Mouse (Mus musculus): ENCODE measurements around the gene Ddx23. TPM values are rescaled to one million over a fixed set of nuclear protein-coding genes. Genes with fewer than 3 reads are reported as not detected.

Gene Ddx23
- 20.6 and 21.0 TPM in 2 replicates for polyA plus RNA-seq (2015; fragmentation: Nextera tagmentation; extraction: Ambion mirVana)

DNA sequence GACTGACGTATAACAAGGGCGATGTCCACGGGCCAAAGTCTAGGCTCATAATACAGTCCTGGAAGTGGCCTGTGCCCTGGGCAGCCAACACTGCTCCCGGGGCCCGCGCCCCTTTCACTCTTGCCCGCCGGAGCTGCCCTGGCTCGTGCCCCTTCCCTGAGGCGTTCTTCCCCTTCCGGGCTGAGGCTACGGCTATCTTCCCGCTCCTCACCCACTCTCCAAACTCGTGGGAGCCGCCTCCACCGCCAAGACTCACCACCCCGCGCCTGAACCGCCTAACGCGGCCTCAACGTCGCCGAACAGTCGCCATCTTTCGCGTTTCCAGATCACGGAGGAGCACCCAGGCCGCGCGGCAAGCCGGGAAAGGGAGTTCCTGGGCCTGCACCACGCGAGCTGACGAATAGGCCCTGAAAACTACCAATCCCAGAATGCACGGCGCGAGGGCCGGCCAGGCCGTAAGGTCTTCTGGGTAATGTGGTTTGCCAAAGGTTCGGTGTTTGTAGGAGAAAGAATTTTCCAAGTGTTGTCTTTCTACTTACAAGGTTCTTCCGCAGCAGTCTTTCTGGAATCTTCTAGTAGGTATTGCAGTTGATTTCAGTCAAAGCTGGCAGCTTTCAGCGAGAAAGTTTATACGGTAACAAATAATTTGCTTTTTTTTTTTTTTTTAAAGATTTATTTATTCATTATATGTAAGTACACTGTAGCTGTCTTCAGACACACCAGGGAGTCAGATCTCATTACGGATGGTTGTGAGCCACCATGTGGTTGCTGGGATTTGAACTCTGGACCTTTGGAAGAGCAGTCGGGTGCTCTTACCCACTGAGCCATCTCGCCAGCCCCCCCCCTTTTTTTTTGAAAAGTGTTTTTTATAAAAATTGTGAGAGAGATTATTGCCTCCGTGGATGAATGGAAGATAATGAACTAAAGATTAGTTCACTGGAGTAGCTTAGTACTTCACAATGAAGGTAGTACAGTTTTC lies at the start of gene Ddx23:
Ddx23 (minus strand) TSS at position 328 of the 979 bp plus-strand sequence.
- peak within 1 kb of the TSS; percentile 71 for H3K4me3 ChIP-seq (replicated peaks)
- H3K9me3 ChIP-seq (replicated peaks): no peaks in the 10 kb centered on the region
- peaks cover 12% of the 10 kb centered on the region for H3K36me3 ChIP-seq
- peak; percentile 97 for ATAC-seq (ENCODE audit: low FRiP score)
- H3K9ac ChIP-seq (replicated peaks): peak within 1 kb of the TSS; percentile 67
- H3K4me1 ChIP-seq: peaks cover 10% of the 10 kb centered on the region
- 4% methylated on average over 48 of the region's 48 CpGs for WGBS
- H3K27ac ChIP-seq (replicated peaks): peak within 1 kb of the TSS; percentile 93
- H3K4me2 ChIP-seq: peak within 1 kb of the TSS; percentile 82
- H3K27me3 ChIP-seq (replicated peaks): no peaks in the 10 kb centered on the region

DNA sequence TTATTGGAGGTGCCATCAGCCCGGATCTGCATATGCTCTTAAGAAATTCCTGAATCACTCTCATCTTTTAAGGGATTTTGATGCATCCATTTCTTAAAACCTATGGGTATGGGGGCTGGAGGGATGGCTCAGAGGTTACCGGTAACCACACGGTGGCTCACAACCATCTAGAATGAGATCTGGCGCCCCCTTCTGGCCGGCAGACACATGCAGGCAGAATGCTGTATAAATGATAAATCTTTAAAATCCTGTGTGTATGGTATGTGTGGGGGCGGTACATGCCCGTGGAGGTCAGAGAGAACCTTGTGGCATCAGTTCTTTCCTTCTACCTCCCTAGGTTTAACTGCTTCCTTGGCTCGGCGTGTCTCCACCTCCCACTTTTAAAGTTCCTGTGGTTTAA lies 47.7 kb upstream of the Ddx23 start:
- H3K36me3 ChIP-seq: no peaks in the 10 kb centered on the region
- H3K4me3 ChIP-seq (replicated peaks): no peak overlapping the region
- peaks cover 12% of the 10 kb centered on the region for H3K4me1 ChIP-seq
- WGBS: 15% methylated on average over 9 of the region's 9 CpGs
- ATAC-seq (ENCODE audit: low FRiP score): no peak
- no peak overlapping the region for H3K27ac ChIP-seq (replicated peaks)
- no peaks in the 10 kb centered on the region for H3K9me3 ChIP-seq (replicated peaks)
- H3K27me3 ChIP-seq (replicated peaks): peaks cover 6% of the 10 kb centered on the region; the same call in 1 of the 2 replicates
- H3K9ac ChIP-seq (replicated peaks): no peak overlapping the region
- H3K4me2 ChIP-seq: no peak overlapping the region

DNA sequence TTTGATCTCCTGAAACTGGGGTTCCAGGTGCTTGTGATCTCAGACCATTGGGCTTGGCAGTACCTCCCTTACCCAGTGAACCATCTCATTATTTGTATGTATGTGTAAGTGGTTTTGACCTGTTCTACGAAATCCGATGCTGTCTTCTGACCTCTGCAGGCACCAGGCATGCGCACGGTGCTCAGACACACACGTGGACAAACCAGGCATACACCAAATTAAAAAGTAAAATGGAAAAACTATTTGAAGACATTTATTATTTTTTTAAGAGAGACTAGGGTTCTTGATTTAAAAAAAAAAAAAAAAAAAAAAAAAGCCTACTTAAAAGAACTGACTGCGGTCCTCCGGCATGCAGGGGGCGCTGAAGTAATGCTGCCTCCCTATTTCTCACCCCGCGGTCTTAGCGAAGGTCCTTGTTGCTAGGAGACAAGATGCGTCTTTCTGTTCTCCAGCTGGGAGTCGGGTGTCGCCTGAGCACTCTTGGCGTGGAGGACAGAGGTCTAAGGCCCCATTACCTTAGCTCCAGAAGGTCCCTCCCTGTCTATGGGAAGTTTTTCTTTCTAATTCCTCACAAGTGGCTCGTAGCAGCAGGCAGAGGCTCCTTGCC lies 45.2 kb upstream of the Ddx23 start, which contains the start of gene Ccdc65:
Ccdc65 (plus strand) TSS at position 442 of the 607 bp plus-strand sequence.
- WGBS: 21% methylated on average over 16 of the region's 16 CpGs
- H3K4me1 ChIP-seq: peaks cover 12% of the 10 kb centered on the region
- H3K27me3 ChIP-seq (replicated peaks): peaks cover 11% of the 10 kb centered on the region
- H3K9ac ChIP-seq (replicated peaks): peak within 1 kb of the TSS; percentile 44
- peak; percentile 66; the same call in 1 of the 2 replicates for ATAC-seq (ENCODE audit: low FRiP score)
- no peaks in the 10 kb centered on the region for H3K9me3 ChIP-seq (replicated peaks)
- H3K36me3 ChIP-seq: no peaks in the 10 kb centered on the region
- no peak within 1 kb of the TSS for H3K27ac ChIP-seq (replicated peaks)
- H3K4me3 ChIP-seq (replicated peaks): peak within 1 kb of the TSS; percentile 44
- H3K4me2 ChIP-seq: peak within 1 kb of the TSS; percentile 66

DNA sequence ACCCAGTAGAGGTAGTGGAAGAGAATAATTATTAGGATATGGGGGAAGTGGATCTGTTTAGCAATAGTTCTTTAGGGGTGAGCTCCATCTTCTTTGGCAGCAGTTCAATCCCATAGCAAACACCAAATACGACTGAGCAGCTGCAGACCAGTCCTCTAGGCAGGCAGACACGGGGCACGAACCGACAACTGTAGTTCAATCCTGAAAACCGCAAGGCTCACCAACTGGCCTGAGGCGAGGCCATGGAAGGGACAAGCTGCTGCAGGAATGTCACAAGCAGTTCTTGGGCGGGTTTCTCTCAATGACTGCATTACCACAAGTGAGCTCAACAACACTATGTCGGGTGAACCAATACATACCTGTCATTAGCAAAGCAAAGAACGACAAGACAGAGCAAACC lies 41.6 kb upstream of the Ddx23 start:
- no peak overlapping the region for H3K9ac ChIP-seq (replicated peaks)
- H3K4me3 ChIP-seq (replicated peaks): no peak overlapping the region
- WGBS: 70% methylated on average over 9 of the region's 9 CpGs
- H3K4me2 ChIP-seq: no peak overlapping the region
- H3K4me1 ChIP-seq: peaks cover 16% of the 10 kb centered on the region
- no peak for ATAC-seq (ENCODE audit: low FRiP score)
- no peaks in the 10 kb centered on the region for H3K36me3 ChIP-seq
- H3K27ac ChIP-seq (replicated peaks): no peak overlapping the region
- no peaks in the 10 kb centered on the region for H3K9me3 ChIP-seq (replicated peaks)
- H3K27me3 ChIP-seq (replicated peaks): peaks cover 32% of the 10 kb centered on the region

DNA sequence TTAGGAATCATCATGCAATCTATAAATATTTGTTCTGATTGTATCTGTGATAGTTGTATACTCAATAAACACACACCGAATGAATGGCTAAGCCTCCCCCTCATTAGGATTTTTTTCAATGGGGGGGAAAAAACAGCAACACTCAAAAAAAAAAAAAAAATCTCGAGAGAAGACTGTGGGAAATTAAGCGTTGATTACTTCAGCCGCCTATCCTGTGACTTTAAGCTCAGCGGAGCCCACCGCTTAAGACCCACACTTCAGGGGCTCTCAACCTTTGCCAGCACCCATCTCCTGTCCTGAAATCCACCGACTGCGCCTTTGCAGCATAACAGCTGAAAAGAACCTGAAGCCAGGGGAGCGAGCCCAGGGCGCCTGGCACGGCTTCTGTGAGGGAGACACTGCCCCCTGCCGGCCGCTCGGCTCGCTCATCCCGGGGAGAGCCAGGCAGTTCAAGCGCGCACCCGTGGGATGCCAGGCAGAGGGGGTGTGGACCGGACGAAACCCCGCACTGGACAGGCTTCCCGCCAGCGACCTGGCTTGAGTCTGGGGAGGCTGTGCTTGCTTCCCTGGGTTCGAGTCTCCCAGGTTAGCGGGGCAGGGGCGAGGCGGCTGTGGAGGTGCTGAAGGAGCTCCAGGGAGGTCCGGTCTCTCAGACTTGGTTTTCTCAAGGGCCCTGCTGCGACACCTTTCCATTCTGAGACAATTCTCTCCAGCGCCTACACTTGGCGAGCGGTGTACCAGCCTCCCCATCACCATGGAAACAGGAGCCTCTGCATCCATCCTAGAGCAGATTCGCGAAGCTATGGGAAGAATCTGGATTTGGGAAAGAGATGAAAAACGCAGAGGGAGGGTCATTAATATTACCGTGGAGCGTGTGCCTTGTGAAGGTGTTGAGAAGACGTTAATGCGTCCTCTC lies 36.8 kb upstream of the Ddx23 start:
- Histone ChIP-seq H3K9me3 (replicated peaks) (no peaks in the 10 kb centered on the region), H3K27me3 (replicated peaks) (peaks cover 26% of the 10 kb centered on the region), H3K27ac (replicated peaks) (peak overlapping the region; percentile 78), H3K9ac (replicated peaks) (peak overlapping the region; percentile 55), H3K4me2 (peak overlapping the region; percentile 82), H3K4me3 (replicated peaks) (peak overlapping the region; percentile 53), H3K4me1 (peaks cover 16% of the 10 kb centered on the region; the same call in 1 of the 2 replicates), H3K36me3 (no peaks in the 10 kb centered on the region)
- ATAC-seq (ENCODE audit: low FRiP score): peak; percentile 91
- 4% methylated on average over 40 of the region's 40 CpGs for WGBS

DNA sequence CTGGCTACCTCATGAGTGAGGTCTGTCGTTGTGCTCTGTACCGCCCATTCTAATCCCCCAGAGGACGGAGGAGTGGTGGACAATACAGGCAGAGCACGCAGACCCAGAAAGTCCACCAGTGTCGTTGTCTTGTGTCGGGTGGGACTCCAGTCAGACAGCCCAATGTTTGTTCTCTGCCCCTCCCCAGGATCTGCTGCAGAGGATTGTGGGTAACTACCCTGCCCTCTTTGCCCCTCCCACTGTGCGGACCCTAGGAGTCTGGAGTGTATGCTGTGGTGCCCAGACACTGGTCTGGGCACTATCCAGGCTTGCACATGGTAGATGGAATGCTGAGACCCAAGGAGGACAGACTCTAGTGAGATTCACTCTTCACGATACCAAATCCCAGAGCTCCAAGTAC lies 33.5 kb upstream of the Ddx23 start:
- no peaks in the 10 kb centered on the region for H3K36me3 ChIP-seq
- H3K4me3 ChIP-seq (replicated peaks): no peak overlapping the region
- 48% methylated on average over 8 of the region's 8 CpGs for WGBS
- no peak for ATAC-seq (ENCODE audit: low FRiP score)
- H3K4me1 ChIP-seq: peaks cover 27% of the 10 kb centered on the region
- H3K9me3 ChIP-seq (replicated peaks): no peaks in the 10 kb centered on the region
- H3K4me2 ChIP-seq: no peak overlapping the region
- no peak overlapping the region for H3K9ac ChIP-seq (replicated peaks)
- H3K27me3 ChIP-seq (replicated peaks): peaks cover 7% of the 10 kb centered on the region
- no peak overlapping the region for H3K27ac ChIP-seq (replicated peaks)

DNA sequence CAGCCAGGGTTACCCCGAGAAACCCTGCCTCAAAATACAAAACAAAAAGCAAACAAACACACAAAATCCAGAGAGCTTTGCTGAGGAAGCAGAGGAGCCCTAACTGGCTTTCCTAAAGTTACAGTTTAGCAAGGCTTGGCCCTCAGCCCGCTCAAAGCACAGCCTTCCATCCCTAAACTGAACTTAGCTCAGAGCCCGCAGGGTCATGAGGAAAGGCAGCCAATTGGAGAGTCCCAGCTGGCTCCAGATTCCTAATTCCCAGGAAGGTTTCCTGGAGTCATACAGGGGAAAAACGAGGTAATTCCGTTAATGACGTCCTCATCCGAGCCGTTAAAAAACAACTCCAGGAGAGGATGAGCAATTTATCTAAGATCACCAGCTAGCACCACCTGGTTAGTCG lies 33.0 kb upstream of the Ddx23 start:
- Histone ChIP-seq H3K4me3 (replicated peaks) (no peak overlapping the region), H3K9ac (replicated peaks) (no peak overlapping the region), H3K27ac (replicated peaks) (no peak overlapping the region), H3K4me2 (no peak overlapping the region), H3K4me1 (peaks cover 30% of the 10 kb centered on the region), H3K9me3 (replicated peaks) (no peaks in the 10 kb centered on the region), H3K27me3 (replicated peaks) (peaks cover 2% of the 10 kb centered on the region), H3K36me3 (no peaks in the 10 kb centered on the region)
- ATAC-seq (ENCODE audit: low FRiP score): no peak
- WGBS: 32% methylated on average over 9 of the region's 9 CpGs

DNA sequence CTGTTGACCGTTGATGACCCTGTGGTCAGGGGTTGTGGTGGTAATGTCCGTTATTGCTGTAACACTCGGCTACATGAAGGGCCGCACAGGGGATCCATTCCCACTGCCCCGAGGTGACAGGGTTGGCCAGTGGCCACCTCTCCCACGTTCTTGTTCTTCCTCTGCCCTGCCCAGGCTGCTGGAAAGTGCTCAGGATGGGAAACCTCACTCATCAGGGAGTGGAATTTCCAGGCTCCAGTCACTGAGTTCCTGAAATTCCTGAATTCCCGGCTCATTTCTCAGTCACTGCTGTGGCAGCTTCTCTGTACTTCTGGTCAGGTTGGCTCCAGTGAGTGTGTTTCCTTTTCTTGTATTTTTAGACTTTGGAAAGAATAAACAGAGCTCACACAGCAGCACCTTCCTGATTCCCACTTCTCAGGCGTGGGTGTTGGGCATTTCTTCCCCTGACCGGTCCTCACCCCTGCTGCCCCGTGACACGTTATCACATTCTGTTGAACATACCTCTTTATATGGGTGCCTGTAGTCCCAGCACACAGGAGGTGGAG lies 29.5 kb upstream of the Ddx23 start:
- Histone ChIP-seq H3K4me1 (peaks cover 18% of the 10 kb centered on the region), H3K27me3 (replicated peaks) (no peaks in the 10 kb centered on the region), H3K4me2 (no peak overlapping the region), H3K36me3 (no peaks in the 10 kb centered on the region), H3K4me3 (replicated peaks) (no peak overlapping the region), H3K9ac (replicated peaks) (no peak overlapping the region), H3K9me3 (replicated peaks) (no peaks in the 10 kb centered on the region), H3K27ac (replicated peaks) (no peak overlapping the region)
- no peak for ATAC-seq (ENCODE audit: low FRiP score)
- 66% methylated on average over 11 of the region's 11 CpGs for WGBS

DNA sequence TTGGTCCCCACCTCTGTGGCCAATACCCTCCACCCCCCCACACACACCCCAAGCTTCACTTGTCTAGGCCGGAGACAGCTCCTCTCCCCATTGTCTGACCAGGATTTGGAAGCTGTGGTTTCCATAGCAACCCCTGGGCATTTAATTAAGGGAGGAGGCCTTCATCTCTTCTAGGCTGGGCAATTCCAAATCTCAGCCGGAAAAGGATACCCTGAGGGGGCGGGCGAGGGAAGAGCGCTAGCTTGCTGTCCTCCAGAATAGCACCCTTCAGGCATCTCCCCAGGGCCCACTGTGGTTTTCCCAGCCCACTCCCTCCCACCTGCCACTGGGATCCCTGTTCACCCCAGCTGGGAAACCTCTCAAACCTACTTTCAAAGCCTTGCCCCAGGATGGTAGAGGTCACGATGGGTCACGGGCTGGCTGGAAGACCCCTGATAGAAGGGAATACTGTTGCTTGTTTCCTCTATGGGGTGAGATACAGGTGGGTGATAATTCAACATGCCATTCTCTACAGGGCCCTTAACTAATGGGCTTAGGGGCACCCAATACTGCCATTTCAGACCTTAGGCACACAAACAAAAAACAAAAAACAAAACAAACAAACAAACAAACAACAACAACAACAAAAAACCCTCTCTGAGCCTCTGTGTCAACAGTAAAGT lies 28.9 kb upstream of the Ddx23 start:
- Histone ChIP-seq H3K27ac (replicated peaks) (no peak overlapping the region), H3K4me1 (peaks cover 18% of the 10 kb centered on the region), H3K4me3 (replicated peaks) (no peak overlapping the region), H3K36me3 (no peaks in the 10 kb centered on the region), H3K9me3 (replicated peaks) (no peaks in the 10 kb centered on the region), H3K4me2 (no peak overlapping the region), H3K9ac (replicated peaks) (no peak overlapping the region), H3K27me3 (replicated peaks) (no peaks in the 10 kb centered on the region)
- whole genome bisulfite sequencing: 11% methylated on average over 7 of the region's 7 CpGs
- ATAC-seq (ENCODE audit: low FRiP score): no peak; the same call in 1 of the 2 replicates

DNA sequence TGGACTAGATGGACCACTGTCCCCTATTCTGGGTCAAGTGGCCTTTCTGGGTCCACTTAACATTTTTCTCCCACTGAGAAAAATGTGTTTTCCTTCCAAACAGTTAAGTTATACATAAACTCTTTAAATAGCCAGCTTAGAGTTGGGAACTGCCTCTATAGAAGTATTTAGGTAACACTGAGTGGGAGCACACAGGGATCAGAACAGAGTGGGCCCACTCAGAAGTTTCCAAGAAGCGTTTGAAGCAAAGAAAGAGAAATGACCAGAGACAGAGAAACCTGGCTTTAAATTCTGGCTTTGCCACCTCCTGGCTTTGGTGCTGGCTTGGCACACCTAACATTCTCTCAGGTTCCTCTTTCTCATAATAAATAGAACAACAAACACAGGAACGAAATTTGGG lies 27.0 kb upstream of the Ddx23 start:
- H3K36me3 ChIP-seq: no peaks in the 10 kb centered on the region
- H3K27ac ChIP-seq (replicated peaks): no peak overlapping the region
- H3K9me3 ChIP-seq (replicated peaks): no peaks in the 10 kb centered on the region
- H3K9ac ChIP-seq (replicated peaks): no peak overlapping the region
- peaks cover 14% of the 10 kb centered on the region for H3K4me1 ChIP-seq
- H3K27me3 ChIP-seq (replicated peaks): no peaks in the 10 kb centered on the region
- 88% methylated on average over 2 of the region's 2 CpGs for WGBS
- H3K4me3 ChIP-seq (replicated peaks): no peak overlapping the region
- no peak overlapping the region for H3K4me2 ChIP-seq
- ATAC-seq (ENCODE audit: low FRiP score): no peak

Measured in neural tube, embryonic 15.5 days (tissue).